Mouse (Mus musculus) heart, embryonic 16.5 days (tissue): ENCODE results near the gene Dtx3. TPM values are rescaled to one million over a fixed set of nuclear protein-coding genes. Genes with fewer than 3 reads are reported as not detected.

Experiments used
- ATAC-seq: fragments of 200-750 bp; cut with Nextera tagmentation; replicated peaks from 2 replicates; pipeline ENCODE4 v1.8.0; 2017; ENCODE audit warnings: moderate number of reproducible peaks; ENCODE audit not compliant: insufficient read depth, low FRiP score; ENCODE audit errors: extremely low read depth
- H3K27ac ChIP-seq: fragments of 300-500 bp; sonication (generic); 2 replicates; pipeline ENCODE4 v1.5.1; 2014; ENCODE audit warnings: mild to moderate bottlenecking, low read length, control low read depth, moderate library complexity
- H3K27me3 ChIP-seq: fragments of 300-500 bp; sonication (generic); 2 replicates; pipeline ENCODE4 v1.6.1; 2014; ENCODE audit warnings: low read length, mixed read lengths; ENCODE audit not compliant: control insufficient read depth, insufficient read depth
- H3K36me3 ChIP-seq: fragments of 300-500 bp; sonication (generic); 2 replicates; pipeline ENCODE4 v1.6.1; 2014; ENCODE audit not compliant: control insufficient read depth, insufficient read depth
- H3K4me1 ChIP-seq: fragments of 300-500 bp; sonication (generic); 2 replicates; pipeline ENCODE4 v1.6.1; 2014; ENCODE audit warnings: low read length, mixed read lengths; ENCODE audit not compliant: control insufficient read depth, insufficient read depth
- H3K4me2 ChIP-seq: fragments of 300-500 bp; sonication (generic); 2 replicates; pipeline ENCODE4 v1.6.1; 2014; ENCODE audit warnings: low read depth, mild to moderate bottlenecking, control low read depth, low read length
- H3K4me3 ChIP-seq: fragments of 300-500 bp; sonication (generic); 2 replicates; pipeline ENCODE4 v1.5.1; 2014; ENCODE audit warnings: mild to moderate bottlenecking, control low read depth, low read length
- H3K9ac ChIP-seq: fragments of 300-500 bp; sonication (generic); 2 replicates; pipeline ENCODE4 v1.6.1; 2014; ENCODE audit warnings: low read length, control low read depth
- H3K9me3 ChIP-seq: fragments of 300-500 bp; sonication (generic); replicated peaks from 2 replicates; pipeline ENCODE4 v1.6.1; 2016; ENCODE audit warnings: low read length; ENCODE audit not compliant: control insufficient read depth
- WGBS: fragments of 180-500 bp; shearing (Covaris S2); extraction: QIAGEN DNeasy Blood & Tissue Kit; methylation state at CpG from one replicate; pipeline ENCODE4 v1.1.7; 2014; 5-methylcytosine and 5-hydroxymethylcytosine counted together
- polyA plus RNA-seq: library from polyadenylated mRNA; unstranded; fragments of >200 nt; fragmentation: Nextera tagmentation; extraction: Ambion mirVana; gene quantifications from 2 replicates; pipeline ENCODE4 v1.2.1, GENCODE M21; 2015

Dtx3 gene
- 69.9 and 72.5 TPM in 2 replicates for polyA plus RNA-seq

DNA sequence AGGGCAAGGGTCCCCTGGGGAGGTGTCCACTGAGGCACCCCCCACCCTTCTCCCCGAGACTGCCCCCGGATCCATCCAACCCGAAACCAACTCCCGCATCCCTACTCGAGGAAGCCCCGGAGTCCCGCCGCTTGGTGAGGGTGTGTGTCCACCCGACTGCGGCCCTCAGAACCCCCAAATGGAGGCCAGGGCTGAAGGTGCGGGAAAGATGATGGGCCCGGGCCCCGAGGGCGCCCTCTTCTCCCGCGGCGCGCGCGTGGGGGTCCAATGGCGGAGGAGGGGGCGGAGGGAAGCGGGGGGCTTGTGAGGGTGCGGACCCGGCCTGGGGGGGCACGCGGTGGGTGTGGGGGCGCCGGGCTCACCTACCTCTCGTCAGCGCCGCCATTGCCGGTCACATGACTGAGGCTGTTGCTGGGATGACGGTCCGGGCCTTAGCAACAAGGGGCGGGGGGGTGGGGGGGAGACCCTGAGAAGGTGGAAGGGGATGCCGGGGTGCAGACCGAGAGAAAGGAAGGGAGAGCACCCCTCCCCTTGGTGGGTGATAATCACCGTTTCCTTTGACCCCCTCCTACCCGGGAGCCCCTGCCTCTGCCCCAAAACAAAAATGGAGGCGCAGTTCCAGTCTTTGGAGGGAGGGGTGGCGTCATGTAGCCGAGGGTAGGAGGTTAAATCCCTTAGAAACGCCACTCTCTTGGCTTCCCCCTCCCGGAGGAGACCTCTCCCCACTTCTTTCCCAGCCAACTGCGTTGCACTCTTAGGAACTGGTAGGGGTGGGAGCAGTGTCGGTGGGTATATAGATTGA, at the start of gene Dtx3:
Gene Dtx3 (minus strand): TSS at position 401 of the 802 bp plus-strand sequence.
- Histone ChIP-seq H3K36me3 (peaks cover 1% of the 10 kb centered on the region), H3K27ac (peak within 1 kb of the TSS; percentile 93), H3K4me2 (peak within 1 kb of the TSS; percentile 97), H3K4me1 (peaks cover 16% of the 10 kb centered on the region), H3K9ac (peak within 1 kb of the TSS; percentile 95), H3K27me3 (no peaks in the 10 kb centered on the region), H3K9me3 (no peaks in the 10 kb centered on the region), H3K4me3 (peak within 1 kb of the TSS; percentile 96)
- peak; percentile 34 for ATAC-seq
- under 1% methylated on average over 29 of the region's 47 CpGs for WGBS

- Histone ChIP-seq H3K4me2 (no peak overlapping the region), H3K36me3 (no peaks in the 10 kb centered on the region), H3K27me3 (peaks cover 19% of the 10 kb centered on the region), H3K9ac (no peak overlapping the region), H3K27ac (no peak overlapping the region), H3K4me1 (no peaks in the 10 kb centered on the region), H3K9me3 (no peaks in the 10 kb centered on the region), H3K4me3 (no peak overlapping the region)
- ATAC-seq = no peak
- 58% methylated on average over 18 of the region's 18 CpGs for WGBS
Observed at GRCm38 (mm10) chr10:127238241-127238824, 42.8 kb upstream of the Dtx3 start.

GRCm38 (mm10) chr10:127236541-127236940, 41.0 kb upstream of the Dtx3 start:
- 58% methylated on average over 9 of the region's 9 CpGs for WGBS
- no peaks in the 10 kb centered on the region for H3K4me1 ChIP-seq
- no peak overlapping the region for H3K4me2 ChIP-seq
- no peaks in the 10 kb centered on the region for H3K9me3 ChIP-seq
- no peak overlapping the region for H3K4me3 ChIP-seq
- H3K27me3 ChIP-seq = peaks cover 19% of the 10 kb centered on the region
- H3K9ac ChIP-seq = no peak overlapping the region
- no peak for ATAC-seq
- no peak overlapping the region for H3K27ac ChIP-seq
- no peaks in the 10 kb centered on the region for H3K36me3 ChIP-seq

- H3K9ac ChIP-seq = no peak overlapping the region
- H3K36me3 ChIP-seq = no peaks in the 10 kb centered on the region
- no peak overlapping the region for H3K4me2 ChIP-seq
- H3K4me1 ChIP-seq = no peaks in the 10 kb centered on the region
- H3K9me3 ChIP-seq = no peaks in the 10 kb centered on the region
- peaks cover 17% of the 10 kb centered on the region for H3K27me3 ChIP-seq
- WGBS = 70% methylated on average over 9 of the region's 9 CpGs
- no peak overlapping the region for H3K4me3 ChIP-seq
- no peak for ATAC-seq
- no peak overlapping the region for H3K27ac ChIP-seq
Observed at GRCm38 (mm10) chr10:127233141-127233540, 37.6 kb upstream of the Dtx3 start.

DNA sequence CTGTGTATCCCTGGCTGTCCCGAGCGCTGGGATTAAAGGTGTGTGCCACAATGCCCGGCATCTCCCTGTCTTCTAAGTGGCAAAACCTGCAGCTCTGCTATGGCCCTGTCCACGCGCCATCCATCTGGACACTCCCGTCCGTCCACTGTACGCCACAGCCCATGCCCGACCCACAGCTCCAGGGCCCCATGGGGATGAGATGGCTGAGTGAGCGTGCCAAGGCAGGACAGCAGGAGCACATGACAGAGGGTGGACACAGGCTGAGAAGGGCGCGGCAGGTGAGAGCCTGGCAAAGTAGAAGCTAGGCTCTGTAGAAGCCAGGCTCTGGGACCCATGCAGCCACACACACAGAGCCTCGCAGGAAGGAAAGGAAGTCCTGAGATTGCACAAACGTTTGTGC, 36.2 kb upstream of the Dtx3 start:
- Histone ChIP-seq H3K4me1 (no peaks in the 10 kb centered on the region), H3K9me3 (no peaks in the 10 kb centered on the region), H3K9ac (no peak overlapping the region), H3K27me3 (peaks cover 17% of the 10 kb centered on the region), H3K27ac (no peak overlapping the region), H3K4me3 (no peak overlapping the region), H3K4me2 (no peak overlapping the region), H3K36me3 (no peaks in the 10 kb centered on the region)
- ATAC-seq = no peak
- 80% methylated on average over 14 of the region's 14 CpGs for WGBS

GRCm38 (mm10) chr10:127230693-127231092, 35.2 kb upstream of the Dtx3 start:
- H3K4me1 ChIP-seq = 0 out of 2 replicates have a peak, but pooled peaks cover 2% of the 10 kb centered on the region
- no peak overlapping the region for H3K27ac ChIP-seq
- 77% methylated on average over 12 of the region's 12 CpGs for whole genome bisulfite sequencing
- no peak overlapping the region for H3K9ac ChIP-seq
- H3K27me3 ChIP-seq = peaks cover 17% of the 10 kb centered on the region
- H3K4me2 ChIP-seq = no peak overlapping the region
- H3K9me3 ChIP-seq = no peaks in the 10 kb centered on the region
- no peak overlapping the region for H3K4me3 ChIP-seq
- no peak for ATAC-seq
- H3K36me3 ChIP-seq = no peaks in the 10 kb centered on the region

DNA sequence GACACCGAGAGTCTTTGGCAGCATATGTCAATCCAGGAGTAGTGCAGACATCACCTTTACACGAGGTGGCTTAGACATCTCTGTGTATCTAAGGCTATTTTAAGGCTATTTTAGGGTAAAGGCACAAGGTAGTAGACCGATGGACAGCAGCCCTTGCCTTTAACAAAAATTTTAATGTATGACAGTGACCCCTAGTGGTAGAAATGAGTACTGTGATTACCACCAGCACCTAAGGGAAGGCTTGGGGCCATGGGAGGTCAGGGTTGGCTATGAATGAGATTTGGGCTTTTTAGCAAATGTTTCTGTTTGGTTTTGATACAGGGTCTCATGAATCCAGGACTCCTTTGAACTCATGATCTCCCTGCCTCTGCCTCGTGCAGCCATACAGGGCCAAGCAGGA, 33.4 kb upstream of the Dtx3 start:
- H3K9ac ChIP-seq = no peak overlapping the region
- no peak overlapping the region for H3K4me3 ChIP-seq
- no peaks in the 10 kb centered on the region for H3K36me3 ChIP-seq
- H3K4me1 ChIP-seq = 0 out of 2 replicates have a peak, but pooled peaks cover 3% of the 10 kb centered on the region
- ATAC-seq = no peak; the same call in 1 of the 2 replicates
- H3K4me2 ChIP-seq = no peak overlapping the region
- H3K27ac ChIP-seq = no peak overlapping the region
- H3K9me3 ChIP-seq = 0 out of 2 replicates have a peak, but pooled peaks cover under 1% of the 10 kb centered on the region
- peaks cover 17% of the 10 kb centered on the region for H3K27me3 ChIP-seq
- 19% methylated on average over 4 of the region's 4 CpGs for WGBS

GRCm38 (mm10) chr10:127227163-127227562, 31.6 kb upstream of the Dtx3 start:
- Histone ChIP-seq H3K4me1 (0 out of 2 replicates have a peak, but pooled peaks cover 3% of the 10 kb centered on the region), H3K27ac (no peak overlapping the region), H3K27me3 (peaks cover 17% of the 10 kb centered on the region), H3K36me3 (no peaks in the 10 kb centered on the region), H3K9me3 (0 out of 2 replicates have a peak, but pooled peaks cover 3% of the 10 kb centered on the region), H3K9ac (no peak overlapping the region), H3K4me2 (no peak overlapping the region), H3K4me3 (no peak overlapping the region)
- WGBS = 74% methylated on average over 8 of the region's 8 CpGs
- ATAC-seq = no peak

GRCm38 (mm10) chr10:127226318-127226895, 30.9 kb upstream of the Dtx3 start:
- H3K9ac ChIP-seq = no peak overlapping the region
- 0 out of 2 replicates have a peak, but pooled peaks cover 3% of the 10 kb centered on the region for H3K4me1 ChIP-seq
- H3K4me3 ChIP-seq = no peak overlapping the region
- no peak overlapping the region for H3K4me2 ChIP-seq
- no peak for ATAC-seq
- H3K27ac ChIP-seq = no peak overlapping the region
- 58% methylated on average over 8 of the region's 8 CpGs for WGBS
- peaks cover 17% of the 10 kb centered on the region for H3K27me3 ChIP-seq
- 0 out of 2 replicates have a peak, but pooled peaks cover 3% of the 10 kb centered on the region for H3K9me3 ChIP-seq
- H3K36me3 ChIP-seq = no peaks in the 10 kb centered on the region
